Mouse (Mus musculus) myocyte (in vitro differentiated cells): Measurements from ENCODE around the gene Wnt7b.

Source experiments
- E2F4 ChIP-seq: IDR thresholded peaks from one replicate; pipeline ENCODE4 v1.6.1; 2011; ENCODE audit warnings: mild to moderate bottlenecking, control low read depth, moderate library complexity; ENCODE audit not compliant: insufficient read depth
- MAX ChIP-seq: IDR thresholded peaks from one replicate; pipeline ENCODE4 v1.6.1; 2011; ENCODE audit warnings: low read depth, mild to moderate bottlenecking, control low read depth
- MYOG ChIP-seq, 3 experiments: IDR thresholded peaks; one replicate each; pipeline ENCODE4 v1.6.1; 2011; ENCODE audit warnings: control low read depth in 2 of 3, low read depth in 2 of 3, mild to moderate bottlenecking in 2 of 3; ENCODE audit not compliant: insufficient read length in 2 of 3, control insufficient read depth in 1 of 3, insufficient read depth in 1 of 3
- POLR2A ChIP-seq: IDR thresholded peaks from one replicate; pipeline ENCODE4 v1.6.1; 2011; ENCODE audit warnings: low read depth, mild to moderate bottlenecking, control low read depth, moderate library complexity; ENCODE audit not compliant: insufficient read length
- POLR2AphosphoS2 ChIP-seq: IDR thresholded peaks from one replicate; pipeline ENCODE4 v1.6.1; 2011; ENCODE audit warnings: low read depth, control low read depth; ENCODE audit not compliant: insufficient read length
- TCF12 ChIP-seq: IDR thresholded peaks from one replicate; pipeline ENCODE4 v1.6.1; 2011; ENCODE audit warnings: mild to moderate bottlenecking, control low read depth; ENCODE audit not compliant: poor library complexity, insufficient read depth, severe bottlenecking
- TCF3 ChIP-seq: IDR thresholded peaks from one replicate; pipeline ENCODE4 v1.6.1; 2011; ENCODE audit warnings: low read depth, control low read depth; ENCODE audit not compliant: insufficient read length

- TF ChIP-seq MAX (no peak), POLR2AphosphoS2 (no peak), TCF3 (no peak), MYOG (IDR thresholded peaks at IDR 0.05; ENCODE audit: control insufficient read depth in 1 of 3, insufficient read depth in 1 of 3, insufficient read length in 2 of 3, low read depth in 2 of 3) (no peak), E2F4 (no peak), POLR2A (no peak), TCF12 (no peak)
These were observed 26.5 kb downstream of the Wnt7b start for GRCm38 (mm10) chr15:85555799-85556198.
